Mouse (Mus musculus): ENCODE measurements around the gene Slc6a8.

GRCm38 (mm10) chrX:73663143-73663542 lies 9.8 kb upstream of the Slc6a8 start:
- TF ChIP-seq POLR2AphosphoS2 (IDR thresholded peaks at IDR 0.05; ENCODE audit: insufficient read length, low read depth) (no peak), POLR2A (IDR thresholded peaks at IDR 0.05; ENCODE audit: insufficient read length, low read depth) (no peak), CEBPB (IDR thresholded peaks at IDR 0.05; ENCODE audit: insufficient read depth, poor library complexity, severe bottlenecking) (no peak), MAX (IDR thresholded peaks at IDR 0.05; ENCODE audit: low read depth) (no peak), REST (IDR thresholded peaks at IDR 0.05; ENCODE audit: insufficient read depth, insufficient read length) (no peak), USF1 (IDR thresholded peaks at IDR 0.05; ENCODE audit: low read depth) (no peak), MYOG (IDR thresholded peaks at IDR 0.05; ENCODE audit: control insufficient read depth in 1 of 3, insufficient read depth in 1 of 3, insufficient read length in 2 of 3, low read depth in 2 of 3) (no peak), SRF (IDR thresholded peaks at IDR 0.05; ENCODE audit: control insufficient read depth, insufficient read length, low read depth) (no peak), TCF12 (IDR thresholded peaks at IDR 0.05; ENCODE audit: insufficient read depth, poor library complexity, severe bottlenecking) (no peak)
